Mouse (Mus musculus): ENCODE data around the gene Adtrp. TPM values are rescaled to one million over a fixed set of nuclear protein-coding genes. Genes with fewer than 3 reads are reported as not detected.

Gene Adtrp
- polyA plus RNA-seq (2012; fragmentation: generic; extraction: Trizol), result not detected

- TF ChIP-seq POLR2A (IDR thresholded peaks at IDR 0.05; ENCODE audit: insufficient read length, low read depth) (no peak), CEBPB (IDR thresholded peaks at IDR 0.05; ENCODE audit: insufficient read depth, poor library complexity, severe bottlenecking) (no peak), TCF12 (IDR thresholded peaks at IDR 0.05; ENCODE audit: insufficient read depth, poor library complexity, severe bottlenecking) (no peak), REST (IDR thresholded peaks at IDR 0.05; ENCODE audit: insufficient read depth, insufficient read length) (no peak), POLR2AphosphoS2 (IDR thresholded peaks at IDR 0.05; ENCODE audit: insufficient read length, low read depth) (no peak), MAX (IDR thresholded peaks at IDR 0.05; ENCODE audit: low read depth) (no peak), TCF3 (IDR thresholded peaks at IDR 0.05; ENCODE audit: insufficient read length, low read depth) (no peak), E2F4 (IDR thresholded peaks at IDR 0.05; ENCODE audit: insufficient read depth) (no peak), MYOG (IDR thresholded peaks at IDR 0.05; ENCODE audit: control insufficient read depth in 1 of 3, insufficient read depth in 1 of 3, insufficient read length in 2 of 3, low read depth in 2 of 3) (no peak), MYOD1 (IDR thresholded peaks at IDR 0.05; ENCODE audit: control insufficient read depth in 1 of 3, insufficient read length in 2 of 3, low read depth in 2 of 3) (no peak), SRF (IDR thresholded peaks at IDR 0.05; ENCODE audit: control insufficient read depth, insufficient read length, low read depth) (no peak), USF1 (IDR thresholded peaks at IDR 0.05; ENCODE audit: low read depth) (no peak)
- no peaks in the 10 kb centered on the region for H3K27me3 ChIP-seq (ENCODE audit: control insufficient read depth, insufficient read depth, insufficient read length)
- no peak within 1 kb of the TSS for H3K4me2 ChIP-seq (ENCODE audit: low read depth)
- no peak within 1 kb of the TSS for H3ac ChIP-seq (ENCODE audit: control insufficient read depth, insufficient read length)
- H3K79me2 ChIP-seq (ENCODE audit: control insufficient read depth, insufficient read depth), result no peaks in the 10 kb centered on the region
- H3K36me3 ChIP-seq (ENCODE audit: control insufficient read depth, insufficient read depth), result no peaks in the 10 kb centered on the region
- no peak within 1 kb of the TSS for H3K4me3 ChIP-seq
Observed at GRCm38 (mm10) chr13:41847516-41848126, at the start of gene Adtrp. Gene Adtrp, minus strand, starts transcription at chr13:41847684.

DNA sequence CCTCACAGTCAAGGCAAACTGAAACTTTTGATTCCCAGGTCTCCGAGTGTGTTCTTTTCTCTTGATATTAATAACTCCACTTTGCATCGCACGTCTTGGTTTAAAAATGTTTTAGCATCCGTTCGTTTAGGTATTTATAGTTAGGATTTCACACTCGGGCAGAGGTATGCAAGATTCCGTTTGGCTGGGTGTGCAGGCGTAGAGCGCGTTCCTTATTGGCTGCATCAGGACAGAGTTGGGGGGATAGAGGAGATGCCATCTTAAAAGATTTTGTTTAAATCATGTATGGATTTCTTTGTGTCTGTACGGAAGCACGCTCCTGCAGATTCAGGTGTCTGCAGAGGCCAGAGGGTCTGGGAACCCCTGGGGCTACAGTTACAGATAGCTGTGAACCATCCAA, 44.5 kb upstream of the Adtrp start:
- H3K36me3 ChIP-seq (ENCODE audit: control insufficient read depth, insufficient read depth), result no peaks in the 10 kb centered on the region

GRCm38 (mm10) chr13:41890618-41891017, 43.1 kb upstream of the Adtrp start:
- Histone ChIP-seq H3K79me2 (ENCODE audit: control insufficient read depth, insufficient read depth) (no peaks in the 10 kb centered on the region), H3K36me3 (ENCODE audit: control insufficient read depth, insufficient read depth) (no peaks in the 10 kb centered on the region)

More for the DNA sequence above, 44.5 kb upstream of the Adtrp start:
- no peak overlapping the region for H3ac ChIP-seq (ENCODE audit: control insufficient read depth, insufficient read length)
- no peaks in the 10 kb centered on the region for H3K79me2 ChIP-seq (ENCODE audit: control insufficient read depth, insufficient read depth)
- no peak overlapping the region for H3K4me3 ChIP-seq
- H3K4me2 ChIP-seq (ENCODE audit: low read depth), result no peak overlapping the region
- peaks cover 8% of the 10 kb centered on the region for H3K27me3 ChIP-seq (ENCODE audit: control insufficient read depth, insufficient read depth, insufficient read length)
- TF ChIP-seq E2F4 (IDR thresholded peaks at IDR 0.05; ENCODE audit: insufficient read depth), result no peak
- no peak for TF ChIP-seq REST (IDR thresholded peaks at IDR 0.05; ENCODE audit: insufficient read depth, insufficient read length)
- no peak for TF ChIP-seq USF1 (IDR thresholded peaks at IDR 0.05; ENCODE audit: low read depth)

DNA sequence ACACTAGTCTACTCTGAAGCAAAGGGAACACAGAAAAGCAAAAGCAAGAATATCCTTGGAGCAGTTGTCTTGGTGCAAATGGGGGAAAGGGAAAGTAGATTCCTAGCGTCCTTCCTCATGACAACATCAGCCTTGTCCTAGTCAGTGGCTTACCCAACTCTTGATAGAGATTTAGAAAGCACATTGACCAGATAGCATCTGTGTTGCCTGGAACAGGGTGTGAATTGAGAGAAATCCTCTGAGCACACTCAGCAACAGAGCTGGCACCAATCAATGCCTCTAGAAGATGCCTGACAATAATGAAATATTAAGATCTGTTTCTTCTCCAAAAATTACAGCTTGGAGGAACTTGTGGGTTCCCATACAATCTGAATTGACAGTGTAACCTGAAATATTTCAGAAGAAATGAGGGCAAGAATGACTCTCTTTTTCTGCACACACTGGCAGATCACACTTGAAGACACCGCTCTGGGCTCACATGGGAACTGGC, 42.7 kb upstream of the Adtrp start:
- TF ChIP-seq MAX (IDR thresholded peaks at IDR 0.05; ENCODE audit: low read depth) (no peak), TCF3 (IDR thresholded peaks at IDR 0.05; ENCODE audit: insufficient read length, low read depth) (no peak), POLR2AphosphoS2 (IDR thresholded peaks at IDR 0.05; ENCODE audit: insufficient read length, low read depth) (no peak), MYOD1 (IDR thresholded peaks at IDR 0.05; ENCODE audit: control insufficient read depth in 1 of 3, insufficient read length in 2 of 3, low read depth in 2 of 3) (no peak), SRF (IDR thresholded peaks at IDR 0.05; ENCODE audit: control insufficient read depth, insufficient read length, low read depth) (no peak), TCF12 (IDR thresholded peaks at IDR 0.05; ENCODE audit: insufficient read depth, poor library complexity, severe bottlenecking) (no peak), REST (IDR thresholded peaks at IDR 0.05; ENCODE audit: insufficient read depth, insufficient read length) (no peak), CEBPB (IDR thresholded peaks at IDR 0.05; ENCODE audit: insufficient read depth, poor library complexity, severe bottlenecking) (no peak), MYOG (IDR thresholded peaks at IDR 0.05; ENCODE audit: control insufficient read depth in 1 of 3, insufficient read depth in 1 of 3, insufficient read length in 2 of 3, low read depth in 2 of 3) (no peak), E2F4 (IDR thresholded peaks at IDR 0.05; ENCODE audit: insufficient read depth) (no peak), USF1 (IDR thresholded peaks at IDR 0.05; ENCODE audit: low read depth) (no peak), POLR2A (IDR thresholded peaks at IDR 0.05; ENCODE audit: insufficient read length, low read depth) (no peak)
- no peak overlapping the region for H3ac ChIP-seq (ENCODE audit: control insufficient read depth, insufficient read length)
- H3K27me3 ChIP-seq (ENCODE audit: control insufficient read depth, insufficient read depth, insufficient read length), result peaks cover 8% of the 10 kb centered on the region
- H3K79me2 ChIP-seq (ENCODE audit: control insufficient read depth, insufficient read depth), result no peaks in the 10 kb centered on the region
- H3K4me3 ChIP-seq, result no peak overlapping the region
- H3K36me3 ChIP-seq (ENCODE audit: control insufficient read depth, insufficient read depth), result no peaks in the 10 kb centered on the region
- H3K4me2 ChIP-seq (ENCODE audit: low read depth), result no peak overlapping the region

More at GRCm38 (mm10) chr13:41890618-41891017, 43.1 kb upstream of the Adtrp start:
- no peak overlapping the region for H3ac ChIP-seq (ENCODE audit: control insufficient read depth, insufficient read length)
- peaks cover 8% of the 10 kb centered on the region for H3K27me3 ChIP-seq (ENCODE audit: control insufficient read depth, insufficient read depth, insufficient read length)
- no peak overlapping the region for H3K4me3 ChIP-seq
- TF ChIP-seq MYOG (IDR thresholded peaks at IDR 0.05; ENCODE audit: control insufficient read depth in 1 of 3, insufficient read depth in 1 of 3, insufficient read length in 2 of 3, low read depth in 2 of 3) (no peak), CEBPB (IDR thresholded peaks at IDR 0.05; ENCODE audit: insufficient read depth, poor library complexity, severe bottlenecking) (no peak), POLR2A (IDR thresholded peaks at IDR 0.05; ENCODE audit: insufficient read length, low read depth) (no peak), SRF (IDR thresholded peaks at IDR 0.05; ENCODE audit: control insufficient read depth, insufficient read length, low read depth) (no peak), USF1 (IDR thresholded peaks at IDR 0.05; ENCODE audit: low read depth) (no peak), MYOD1 (IDR thresholded peaks at IDR 0.05; ENCODE audit: control insufficient read depth in 1 of 3, insufficient read length in 2 of 3, low read depth in 2 of 3) (no peak), REST (IDR thresholded peaks at IDR 0.05; ENCODE audit: insufficient read depth, insufficient read length) (no peak), TCF3 (IDR thresholded peaks at IDR 0.05; ENCODE audit: insufficient read length, low read depth) (no peak), POLR2AphosphoS2 (IDR thresholded peaks at IDR 0.05; ENCODE audit: insufficient read length, low read depth) (no peak)
- H3K4me2 ChIP-seq (ENCODE audit: low read depth), result no peak overlapping the region

- H3K4me2 ChIP-seq (ENCODE audit: low read depth), result no peak overlapping the region
- no peak overlapping the region for H3K4me3 ChIP-seq
- no peak for TF ChIP-seq E2F4 (IDR thresholded peaks at IDR 0.05; ENCODE audit: insufficient read depth)
- H3K27me3 ChIP-seq (ENCODE audit: control insufficient read depth, insufficient read depth, insufficient read length), result peaks cover 8% of the 10 kb centered on the region
- H3ac ChIP-seq (ENCODE audit: control insufficient read depth, insufficient read length), result no peak overlapping the region
- H3K36me3 ChIP-seq (ENCODE audit: control insufficient read depth, insufficient read depth), result no peaks in the 10 kb centered on the region
- no peaks in the 10 kb centered on the region for H3K79me2 ChIP-seq (ENCODE audit: control insufficient read depth, insufficient read depth)
Observed at GRCm38 (mm10) chr13:41888644-41889043, 41.2 kb upstream of the Adtrp start.
